Mouse (Mus musculus) kidney, adult 2 months (tissue): ENCODE measurements around the gene Nuak2.
"Not testable (repeated sequence)": the region's sequence is repeated elsewhere in the genome, so short reads cannot be mapped to it uniquely, and the experiment has no call there.

Source experiments
- CTCF ChIP-seq: fragments of 200-500 bp; conservative IDR thresholded peaks from 2 replicates; pipeline ENCODE4 v1.5.1; 2011; ENCODE audit warnings: low read depth, mild to moderate bottlenecking, control low read depth, low read length, moderate library complexity, mixed read lengths; ENCODE audit not compliant: insufficient read depth, insufficient read length
- POLR2A ChIP-seq: fragments of 200-500 bp; IDR thresholded peaks from one replicate; pipeline ENCODE4 v1.6.1; 2011; ENCODE audit warnings: low read depth, low read length, control low read depth

DNA sequence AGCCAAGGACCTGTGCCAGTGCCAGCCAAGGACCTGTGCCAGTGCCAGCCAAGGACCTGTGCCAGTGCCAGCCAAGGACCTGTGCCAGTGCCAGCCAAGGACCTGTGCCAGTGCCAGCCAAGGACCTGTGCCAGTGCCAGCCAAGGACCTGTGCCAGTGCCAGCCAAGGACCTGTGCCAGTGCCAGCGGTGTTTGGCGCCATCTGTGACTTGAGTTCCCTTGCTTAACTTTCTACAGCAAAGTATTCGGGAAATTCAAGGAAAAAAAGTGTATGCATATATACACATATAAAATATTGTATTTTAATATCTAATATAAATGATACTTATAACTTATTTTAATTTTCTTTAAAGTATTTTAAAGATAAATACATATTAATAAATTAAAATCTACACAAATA lies 33.7 kb downstream of the Nuak2 start:
- TF ChIP-seq CTCF, POLR2A: not testable (repeated sequence)
